Mouse (Mus musculus) ES-Bruce4 (cell line): ENCODE data around the gene Rph3a. TPM values are rescaled to one million over a fixed set of nuclear protein-coding genes. Genes with fewer than 3 reads are reported as not detected.
A peak's percentile ranks its signal among the peaks of the same experiment; 100 is the strongest.
"Not testable (repeated sequence)": the region's sequence is repeated elsewhere in the genome, so short reads cannot be mapped to it uniquely, and the experiment has no call there.

Experiments used
- H3K27ac ChIP-seq: 2 replicates; pipeline ENCODE4 v1.5.1; 2012; ENCODE audit warnings: low read length, inconsistent platforms; ENCODE audit not compliant: insufficient read depth
- H3K27me3 ChIP-seq: 2 replicates; pipeline ENCODE4 v1.6.1; 2012; ENCODE audit warnings: mild to moderate bottlenecking, low read length, inconsistent platforms; ENCODE audit not compliant: control insufficient read depth, poor library complexity, insufficient read depth, severe bottlenecking
- H3K36me3 ChIP-seq: 2 replicates; pipeline ENCODE4 v1.6.1; 2012; ENCODE audit warnings: inconsistent platforms, mild to moderate bottlenecking, low read length, moderate library complexity; ENCODE audit not compliant: control insufficient read depth, poor library complexity, insufficient read depth, severe bottlenecking
- H3K4me1 ChIP-seq: one replicate; pipeline ENCODE4 v1.8.1; 2011; ENCODE audit warnings: low read length; ENCODE audit not compliant: control insufficient read depth, insufficient read depth
- H3K4me3 ChIP-seq: 2 replicates; pipeline ENCODE4 v1.5.1; 2011; ENCODE audit warnings: low read depth, mild to moderate bottlenecking, low read length
- H3K9ac ChIP-seq: 2 replicates; pipeline ENCODE4 v1.6.1; 2012; ENCODE audit warnings: low read depth, mild to moderate bottlenecking, inconsistent platforms; ENCODE audit not compliant: poor library complexity, severe bottlenecking
- H3K9me3 ChIP-seq: replicated peaks from 2 replicates; pipeline ENCODE4 v1.6.1; 2012; ENCODE audit warnings: mild to moderate bottlenecking, low read length, inconsistent platforms; ENCODE audit not compliant: control insufficient read depth, poor library complexity, insufficient read depth, severe bottlenecking
- CTCF ChIP-seq: IDR thresholded peaks from one replicate; pipeline ENCODE4 v1.8.1; 2011; ENCODE audit warnings: low read depth, low read length
- EP300 ChIP-seq: IDR thresholded peaks from 2 replicates; pipeline ENCODE4 v1.6.1; 2011; ENCODE audit warnings: low read depth, low read length; ENCODE audit not compliant: insufficient read depth
- POLR2A ChIP-seq: IDR thresholded peaks from one replicate; pipeline ENCODE4 v1.8.1; 2011; ENCODE audit warnings: low read length; ENCODE audit not compliant: insufficient read depth
- polyA plus RNA-seq: library from polyadenylated mRNA; stranded (reverse); fragments of >200 nt; gene quantifications from 2 replicates; pipeline ENCODE4 v1.2.4, GENCODE M21; 2011; ENCODE audit warnings: low read depth; ENCODE audit not compliant: missing spikeins, insufficient read depth, insufficient read length

The Rph3a gene
- polyA plus RNA-seq, 1 experiment = not detected

- Histone ChIP-seq H3K9me3 (no peaks in the 10 kb centered on the region), H3K36me3 (no peaks in the 10 kb centered on the region), H3K4me3 (no peak overlapping the region), H3K27ac (no peak overlapping the region), H3K27me3 (no peaks in the 10 kb centered on the region), H3K4me1 (no peaks in the 10 kb centered on the region), H3K9ac (no peak overlapping the region)
- TF ChIP-seq POLR2A (no peak), EP300 (no peak), CTCF (no peak)
Measured at GRCm38 (mm10) chr5:120900666-120901065, 109.2 kb downstream of the Rph3a start.

- Histone ChIP-seq H3K9ac (no peak overlapping the region), H3K27me3 (no peaks in the 10 kb centered on the region), H3K4me3 (no peak overlapping the region), H3K9me3 (no peaks in the 10 kb centered on the region), H3K27ac (no peak overlapping the region), H3K4me1 (no peaks in the 10 kb centered on the region), H3K36me3 (no peaks in the 10 kb centered on the region)
- TF ChIP-seq EP300 (no peak), POLR2A (no peak), CTCF (no peak)
Measured at GRCm38 (mm10) chr5:120898726-120899125, 111.2 kb downstream of the Rph3a start.

- no peak overlapping the region for H3K4me3 ChIP-seq
- H3K9me3 ChIP-seq = peaks cover under 1% of the 10 kb centered on the region; the same call in 1 of the 2 replicates
- no peaks in the 10 kb centered on the region for H3K36me3 ChIP-seq
- no peak overlapping the region for H3K9ac ChIP-seq
- no peaks in the 10 kb centered on the region for H3K27me3 ChIP-seq
- no peak for TF ChIP-seq CTCF
- no peaks in the 10 kb centered on the region for H3K4me1 ChIP-seq
- H3K27ac ChIP-seq = no peak overlapping the region
Measured at GRCm38 (mm10) chr5:120898307-120898706, 111.6 kb downstream of the Rph3a start.

- Histone ChIP-seq H3K27me3 (no peaks in the 10 kb centered on the region), H3K4me1 (no peaks in the 10 kb centered on the region), H3K4me3 (no peak overlapping the region), H3K27ac (peak overlapping the region; percentile 76), H3K9ac (no peak overlapping the region), H3K36me3 (no peaks in the 10 kb centered on the region), H3K9me3 (peaks cover 14% of the 10 kb centered on the region)
- no peak for TF ChIP-seq CTCF
- TF ChIP-seq EP300 = no peak
- no peak for TF ChIP-seq POLR2A
Measured at GRCm38 (mm10) chr5:120895231-120895900, 114.5 kb downstream of the Rph3a start.

GRCm38 (mm10) chr5:120894692-120895091, 115.2 kb downstream of the Rph3a start:
- not testable (repeated sequence) for H3K9ac ChIP-seq, H3K36me3 ChIP-seq, H3K27ac ChIP-seq, H3K4me3 ChIP-seq, H3K4me1 ChIP-seq, H3K27me3 ChIP-seq
- peaks cover 14% of the 10 kb centered on the region for H3K9me3 ChIP-seq

- not testable (repeated sequence) for H3K4me1 ChIP-seq, H3K9ac ChIP-seq, H3K27me3 ChIP-seq, H3K36me3 ChIP-seq, H3K4me3 ChIP-seq
- H3K27ac ChIP-seq = peak overlapping the region; percentile 56
- H3K9me3 ChIP-seq = peaks cover 14% of the 10 kb centered on the region
Measured at GRCm38 (mm10) chr5:120893866-120894265, 116.0 kb downstream of the Rph3a start.
